Mouse (Mus musculus): Measurements from ENCODE around the gene Map9. TPM values are rescaled to one million over a fixed set of nuclear protein-coding genes. Genes with fewer than 3 reads are reported as not detected.

Map9 gene
- polyA plus RNA-seq, 1 experiment from 2014 or later = 109 TPM

DNA sequence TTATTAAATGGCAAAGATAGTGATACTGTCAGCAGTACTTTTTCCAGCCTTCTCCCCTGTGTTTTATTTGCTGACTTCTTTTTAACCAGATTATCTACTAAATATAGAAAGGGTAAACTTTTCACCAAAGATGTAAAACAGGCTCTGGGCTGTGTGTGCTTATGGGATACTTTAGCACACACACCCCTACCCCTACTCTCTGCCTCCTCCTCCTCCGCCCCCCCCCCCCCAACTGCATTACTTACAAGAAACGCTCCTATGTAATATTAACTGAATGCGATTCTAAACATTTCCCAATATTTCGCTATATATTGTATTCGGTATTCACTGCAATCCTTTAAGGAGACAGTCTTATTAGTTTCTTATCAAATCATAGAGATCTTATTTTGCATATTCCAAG lies 504 bp upstream of the Map9 start:
- peak overlapping the region; percentile 93 for H3K27ac ChIP-seq (ENCODE audit: low read length)
- H3K4me2 ChIP-seq (ENCODE audit: low read length) = peak overlapping the region; percentile 68
- peak; percentile 6 for ATAC-seq
- no peaks in the 10 kb centered on the region for H3K27me3 ChIP-seq (replicated peaks; ENCODE audit: control insufficient read depth, insufficient read depth, low read length)
- H3K36me3 ChIP-seq (ENCODE audit: control insufficient read depth, insufficient read depth) = 0 out of 2 replicates have a peak, but pooled peaks cover 2% of the 10 kb centered on the region
- H3K4me3 ChIP-seq (replicated peaks; ENCODE audit: low read length) = peak overlapping the region; percentile 93
- H3K4me1 ChIP-seq (replicated peaks; ENCODE audit: control insufficient read depth, insufficient read depth, low read length) = peaks cover 10% of the 10 kb centered on the region
- no peaks in the 10 kb centered on the region for H3K9me3 ChIP-seq (ENCODE audit: control insufficient read depth, low read length)
- H3K9ac ChIP-seq (replicated peaks; ENCODE audit: low read depth, low read length) = peak overlapping the region; percentile 60
- 1% methylated on average over 5 of the region's 5 CpGs for WGBS

GRCm38 (mm10) chr3:82359036-82359435 lies 1.2 kb downstream of the Map9 start:
- 92% methylated on average over 8 of the region's 8 CpGs for WGBS
- no peaks in the 10 kb centered on the region for H3K9me3 ChIP-seq (ENCODE audit: control insufficient read depth, low read length)
- no peaks in the 10 kb centered on the region for H3K27me3 ChIP-seq (replicated peaks; ENCODE audit: control insufficient read depth, insufficient read depth, low read length)
- H3K9ac ChIP-seq (replicated peaks; ENCODE audit: low read depth, low read length) = no peak overlapping the region
- H3K4me2 ChIP-seq (ENCODE audit: low read length) = peak overlapping the region; percentile 68
- no peak overlapping the region for H3K27ac ChIP-seq (ENCODE audit: low read length)
- H3K36me3 ChIP-seq (ENCODE audit: control insufficient read depth, insufficient read depth) = 0 out of 2 replicates have a peak, but pooled peaks cover 6% of the 10 kb centered on the region
- no peak for ATAC-seq
- H3K4me1 ChIP-seq (replicated peaks; ENCODE audit: control insufficient read depth, insufficient read depth, low read length) = peaks cover 10% of the 10 kb centered on the region
- H3K4me3 ChIP-seq (replicated peaks; ENCODE audit: low read length) = peak overlapping the region; percentile 93; the same call in 1 of the 2 replicates

DNA sequence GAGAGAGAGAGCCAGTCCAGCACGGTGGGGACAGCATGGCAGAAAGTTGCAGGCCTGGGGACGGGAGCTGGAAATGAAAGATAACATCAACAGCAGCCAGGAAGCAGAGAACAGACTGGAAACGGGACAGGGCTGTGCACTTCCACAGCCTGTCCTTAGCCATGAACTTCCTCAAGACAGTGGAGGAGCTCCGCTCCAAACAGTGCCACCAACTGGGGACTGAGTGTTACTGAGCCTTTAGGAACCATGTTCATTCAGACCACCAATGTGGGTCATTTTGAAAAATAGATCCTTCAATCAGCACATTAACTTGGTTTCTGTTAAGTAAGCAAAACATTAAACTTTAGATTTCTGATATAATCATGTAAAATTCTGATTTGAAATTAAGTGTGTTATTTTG lies 4.6 kb downstream of the Map9 start:
- H3K9ac ChIP-seq (replicated peaks; ENCODE audit: low read depth, low read length) = no peak overlapping the region
- peaks cover 12% of the 10 kb centered on the region for H3K4me1 ChIP-seq (replicated peaks; ENCODE audit: control insufficient read depth, insufficient read depth, low read length)
- 0 out of 2 replicates have a peak, but pooled peaks cover 6% of the 10 kb centered on the region for H3K36me3 ChIP-seq (ENCODE audit: control insufficient read depth, insufficient read depth)
- no peak overlapping the region for H3K4me2 ChIP-seq (ENCODE audit: low read length)
- no peak for ATAC-seq
- no peak overlapping the region for H3K4me3 ChIP-seq (replicated peaks; ENCODE audit: low read length)
- H3K9me3 ChIP-seq (ENCODE audit: control insufficient read depth, low read length) = no peaks in the 10 kb centered on the region
- 45% methylated on average over 4 of the region's 4 CpGs for WGBS
- no peak overlapping the region for H3K27ac ChIP-seq (ENCODE audit: low read length)
- H3K27me3 ChIP-seq (replicated peaks; ENCODE audit: control insufficient read depth, insufficient read depth, low read length) = no peaks in the 10 kb centered on the region

DNA sequence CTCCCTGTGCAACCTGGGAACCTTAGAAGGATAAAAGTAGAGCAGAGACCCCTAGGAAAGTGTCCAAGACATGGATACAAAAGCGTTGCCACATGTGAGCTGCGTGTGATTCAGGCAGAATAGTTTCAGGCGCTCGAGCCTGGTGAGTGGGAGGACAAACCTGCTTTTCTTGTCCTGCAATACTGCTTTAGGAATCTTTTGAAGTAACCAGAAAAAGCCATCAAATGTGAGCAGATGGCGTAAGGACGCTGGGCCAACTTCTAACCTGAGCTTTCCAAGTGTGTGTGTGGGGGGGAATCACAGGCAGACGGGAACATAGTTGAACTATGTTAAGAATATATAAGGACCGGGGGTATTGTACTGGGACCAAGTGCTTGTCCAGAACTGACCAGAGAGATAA lies 6.7 kb downstream of the Map9 start:
- WGBS = 89% methylated on average over 8 of the region's 8 CpGs
- H3K4me2 ChIP-seq (ENCODE audit: low read length) = no peak overlapping the region
- H3K4me3 ChIP-seq (replicated peaks; ENCODE audit: low read length) = no peak overlapping the region
- peaks cover 2% of the 10 kb centered on the region for H3K4me1 ChIP-seq (replicated peaks; ENCODE audit: control insufficient read depth, insufficient read depth, low read length)
- no peak overlapping the region for H3K27ac ChIP-seq (ENCODE audit: low read length)
- H3K9ac ChIP-seq (replicated peaks; ENCODE audit: low read depth, low read length) = no peak overlapping the region
- H3K9me3 ChIP-seq (ENCODE audit: control insufficient read depth, low read length) = no peaks in the 10 kb centered on the region
- no peaks in the 10 kb centered on the region for H3K27me3 ChIP-seq (replicated peaks; ENCODE audit: control insufficient read depth, insufficient read depth, low read length)
- 0 out of 2 replicates have a peak, but pooled peaks cover 8% of the 10 kb centered on the region for H3K36me3 ChIP-seq (ENCODE audit: control insufficient read depth, insufficient read depth)
- ATAC-seq = peak; percentile 19; the same call in 1 of the 2 replicates

DNA sequence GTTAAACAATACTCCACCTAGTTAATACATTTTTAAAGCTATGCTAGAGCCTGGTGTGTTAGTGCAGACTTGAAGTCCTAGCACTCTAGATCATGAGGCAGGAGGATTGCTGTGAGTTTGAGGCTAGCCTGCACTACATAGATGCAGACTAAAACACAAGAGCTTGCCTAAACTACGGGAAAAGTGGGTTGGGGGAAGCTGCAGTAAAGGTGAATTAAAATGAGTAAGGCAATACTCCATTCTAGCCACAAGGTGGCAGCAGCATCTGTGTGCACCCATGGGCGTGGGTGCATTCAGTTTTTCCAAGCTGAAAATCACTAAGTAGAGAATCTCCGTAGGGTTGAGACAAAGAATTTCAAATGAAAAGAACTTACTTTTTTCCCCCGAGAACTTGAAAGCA lies 7.1 kb downstream of the Map9 start:
- WGBS = 21% methylated on average over 4 of the region's 4 CpGs
- ATAC-seq = peak; percentile 74
- no peak overlapping the region for H3K4me2 ChIP-seq (ENCODE audit: low read length)

GRCm38 (mm10) chr3:82369063-82369860 lies 11.4 kb downstream of the Map9 start:
- no peaks in the 10 kb centered on the region for H3K9me3 ChIP-seq (ENCODE audit: control insufficient read depth, low read length)
- no peak overlapping the region for H3K9ac ChIP-seq (replicated peaks; ENCODE audit: low read depth, low read length)
- WGBS = 78% methylated on average over 21 of the region's 21 CpGs
- no peak overlapping the region for H3K4me3 ChIP-seq (replicated peaks; ENCODE audit: low read length)
- ATAC-seq = no peak
- H3K36me3 ChIP-seq (ENCODE audit: control insufficient read depth, insufficient read depth) = peaks cover 6% of the 10 kb centered on the region
- no peak overlapping the region for H3K4me2 ChIP-seq (ENCODE audit: low read length)
- H3K4me1 ChIP-seq (replicated peaks; ENCODE audit: control insufficient read depth, insufficient read depth, low read length) = peaks cover 2% of the 10 kb centered on the region
- no peaks in the 10 kb centered on the region for H3K27me3 ChIP-seq (replicated peaks; ENCODE audit: control insufficient read depth, insufficient read depth, low read length)
- no peak overlapping the region for H3K27ac ChIP-seq (ENCODE audit: low read length)

More for the DNA sequence above, 7.1 kb downstream of the Map9 start:
- Histone ChIP-seq H3K9me3 (ENCODE audit: control insufficient read depth, low read length) (no peaks in the 10 kb centered on the region), H3K4me1 (replicated peaks; ENCODE audit: control insufficient read depth, insufficient read depth, low read length) (peaks cover 2% of the 10 kb centered on the region), H3K36me3 (ENCODE audit: control insufficient read depth, insufficient read depth) (0 out of 2 replicates have a peak, but pooled peaks cover 8% of the 10 kb centered on the region), H3K27ac (ENCODE audit: low read length) (no peak overlapping the region), H3K27me3 (replicated peaks; ENCODE audit: control insufficient read depth, insufficient read depth, low read length) (no peaks in the 10 kb centered on the region), H3K4me3 (replicated peaks; ENCODE audit: low read length) (no peak overlapping the region), H3K9ac (replicated peaks; ENCODE audit: low read depth, low read length) (no peak overlapping the region)

DNA sequence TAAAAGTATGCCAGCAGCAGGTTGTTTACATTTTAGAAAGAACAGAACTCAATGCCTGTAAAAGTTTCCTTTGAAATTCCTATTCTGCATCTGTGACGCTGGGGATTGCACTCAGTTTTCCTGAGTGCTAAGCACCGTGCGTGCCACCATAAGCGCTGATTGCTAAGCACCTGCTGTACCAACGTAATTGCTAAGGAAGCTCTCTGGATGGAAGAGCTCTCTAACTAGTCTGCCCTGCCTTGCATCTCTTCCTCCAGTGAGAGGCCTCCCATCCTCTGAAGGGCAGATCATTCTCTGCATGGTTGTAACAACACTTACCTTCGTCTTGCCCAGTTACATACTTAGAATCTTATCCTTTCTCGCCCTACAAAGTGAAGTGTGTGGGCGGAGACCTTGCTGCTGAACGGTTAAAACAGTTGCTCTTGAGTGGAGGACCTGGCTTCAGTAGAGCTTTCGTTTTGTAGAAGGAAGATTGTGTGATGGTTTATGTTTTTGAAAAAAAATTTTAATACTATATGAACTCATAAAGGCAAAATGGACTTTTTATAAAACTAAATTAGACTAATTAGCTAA lies 12.7 kb downstream of the Map9 start:
- peaks cover 1% of the 10 kb centered on the region for H3K4me1 ChIP-seq (replicated peaks; ENCODE audit: control insufficient read depth, insufficient read depth, low read length)
- no peak overlapping the region for H3K9ac ChIP-seq (replicated peaks; ENCODE audit: low read depth, low read length)
- no peak overlapping the region for H3K4me2 ChIP-seq (ENCODE audit: low read length)
- H3K4me3 ChIP-seq (replicated peaks; ENCODE audit: low read length) = no peak overlapping the region
- ATAC-seq = no peak
- H3K36me3 ChIP-seq (ENCODE audit: control insufficient read depth, insufficient read depth) = peaks cover 8% of the 10 kb centered on the region
- 86% methylated on average over 10 of the region's 10 CpGs for WGBS
- no peaks in the 10 kb centered on the region for H3K27me3 ChIP-seq (replicated peaks; ENCODE audit: control insufficient read depth, insufficient read depth, low read length)
- H3K9me3 ChIP-seq (ENCODE audit: control insufficient read depth, low read length) = no peaks in the 10 kb centered on the region
- H3K27ac ChIP-seq (ENCODE audit: low read length) = no peak overlapping the region

GRCm38 (mm10) chr3:82376965-82377364 lies 19.1 kb downstream of the Map9 start:
- WGBS = 91% methylated on average over 14 of the region's 14 CpGs
- Histone ChIP-seq H3K27me3 (replicated peaks; ENCODE audit: control insufficient read depth, insufficient read depth, low read length) (no peaks in the 10 kb centered on the region), H3K27ac (ENCODE audit: low read length) (no peak overlapping the region), H3K4me1 (replicated peaks; ENCODE audit: control insufficient read depth, insufficient read depth, low read length) (no peaks in the 10 kb centered on the region), H3K4me3 (replicated peaks; ENCODE audit: low read length) (no peak overlapping the region), H3K36me3 (ENCODE audit: control insufficient read depth, insufficient read depth) (peaks cover 20% of the 10 kb centered on the region), H3K9me3 (ENCODE audit: control insufficient read depth, low read length) (no peaks in the 10 kb centered on the region), H3K4me2 (ENCODE audit: low read length) (no peak overlapping the region), H3K9ac (replicated peaks; ENCODE audit: low read depth, low read length) (no peak overlapping the region)
- no peak for ATAC-seq

GRCm38 (mm10) chr3:82382325-82382724 lies 24.5 kb downstream of the Map9 start:
- no peaks in the 10 kb centered on the region for H3K9me3 ChIP-seq (ENCODE audit: control insufficient read depth, low read length)
- no peak overlapping the region for H3K4me2 ChIP-seq (ENCODE audit: low read length)
- ATAC-seq = peak; percentile 67; the same call in 1 of the 2 replicates
- no peak overlapping the region for H3K4me3 ChIP-seq (replicated peaks; ENCODE audit: low read length)
- H3K27me3 ChIP-seq (replicated peaks; ENCODE audit: control insufficient read depth, insufficient read depth, low read length) = no peaks in the 10 kb centered on the region
- 40% methylated on average over 11 of the region's 11 CpGs for WGBS
- no peaks in the 10 kb centered on the region for H3K4me1 ChIP-seq (replicated peaks; ENCODE audit: control insufficient read depth, insufficient read depth, low read length)
- H3K9ac ChIP-seq (replicated peaks; ENCODE audit: low read depth, low read length) = no peak overlapping the region
- H3K36me3 ChIP-seq (ENCODE audit: control insufficient read depth, insufficient read depth) = peaks cover 28% of the 10 kb centered on the region
- H3K27ac ChIP-seq (ENCODE audit: low read length) = no peak overlapping the region
